Mouse (Mus musculus): ENCODE measurements at regions not wholly inside any gene's neighbourhood (a gene's known extent, or its start where the extent isn't known, plus 50 kb on each side); places are given as distances from the start of the nearest gene placed in this dataset.

GRCm38 (mm10) chr7:75360874-75361273 lies 51.8 kb upstream of the Sv2b start:
- no peak for TF ChIP-seq POLR2A (IDR thresholded peaks at IDR 0.05; ENCODE audit: control insufficient read depth, low read depth, low read length)
- TF ChIP-seq CTCF (IDR thresholded peaks at IDR 0.05; ENCODE audit: control insufficient read depth, insufficient read depth, insufficient replicate concordance, low read depth, low read length): no peak
